Mouse (Mus musculus): ENCODE results near the gene Carmil1.

The Carmil1 gene

GRCm38 (mm10) chr13:24260751-24261591 is 19.6 kb downstream of the Carmil1 start:
- DNase-seq (ENCODE audit: low read depth in 1 of 2, low spot score in 2 of 2): no peak

GRCm38 (mm10) chr13:24257809-24258208 is 22.8 kb downstream of the Carmil1 start:
- DNase-seq (ENCODE audit: low read depth in 1 of 2, low spot score in 2 of 2): no peak

DNA sequence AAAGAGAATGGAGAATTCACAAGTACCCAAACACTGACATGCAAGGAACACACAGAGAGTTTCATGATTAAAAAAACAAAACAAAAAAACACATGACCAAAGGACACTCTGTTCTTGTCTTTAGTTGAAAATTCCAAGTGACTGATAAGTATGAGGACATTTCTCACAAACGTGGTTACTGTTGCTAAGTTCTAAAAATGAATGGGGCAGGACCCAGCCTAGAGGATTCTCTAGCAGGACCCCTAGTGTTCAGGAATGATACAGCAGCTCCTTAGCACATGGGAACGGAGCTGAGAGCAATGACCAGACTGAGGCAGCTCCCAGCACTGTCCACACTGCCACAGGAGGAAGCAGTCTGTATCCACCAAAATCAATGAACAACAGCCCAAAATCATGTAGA is 26.6 kb downstream of the Carmil1 start:
- no peak for DNase-seq (ENCODE audit: low read depth in 1 of 2, low spot score in 2 of 2)

GRCm38 (mm10) chr13:24253551-24253950 is 27.0 kb downstream of the Carmil1 start:
- no peak for DNase-seq (ENCODE audit: low read depth in 1 of 2, low spot score in 2 of 2)

- DNase-seq (ENCODE audit: low read depth in 1 of 2, low spot score in 2 of 2): no peak
Observed at GRCm38 (mm10) chr13:24251236-24251635, 29.4 kb downstream of the Carmil1 start.

GRCm38 (mm10) chr13:24247928-24248327 is 32.7 kb downstream of the Carmil1 start:
- DNase-seq (ENCODE audit: low read depth in 1 of 2, low spot score in 2 of 2): no peak

DNA sequence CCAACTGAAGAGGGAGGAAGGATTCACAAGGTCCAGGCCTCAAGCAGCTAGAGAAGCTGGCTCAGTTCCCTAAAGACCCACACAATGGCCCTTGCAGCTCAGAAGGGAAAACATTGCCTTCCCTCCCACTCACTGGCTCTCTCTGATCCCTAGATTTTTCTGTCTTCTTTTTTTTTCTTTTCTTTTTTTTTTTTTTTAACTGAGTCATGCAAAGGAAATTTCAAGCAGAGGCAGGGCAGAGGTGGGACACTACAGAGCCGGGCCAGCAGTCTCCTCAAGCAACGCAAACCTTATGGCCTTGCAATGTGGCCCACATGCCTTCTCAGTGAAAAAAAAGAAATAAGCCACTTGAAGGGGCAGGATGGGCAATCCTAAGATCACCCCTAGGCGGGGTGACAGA is 33.2 kb downstream of the Carmil1 start:
- no peak for DNase-seq (ENCODE audit: low read depth in 1 of 2, low spot score in 2 of 2)

DNA sequence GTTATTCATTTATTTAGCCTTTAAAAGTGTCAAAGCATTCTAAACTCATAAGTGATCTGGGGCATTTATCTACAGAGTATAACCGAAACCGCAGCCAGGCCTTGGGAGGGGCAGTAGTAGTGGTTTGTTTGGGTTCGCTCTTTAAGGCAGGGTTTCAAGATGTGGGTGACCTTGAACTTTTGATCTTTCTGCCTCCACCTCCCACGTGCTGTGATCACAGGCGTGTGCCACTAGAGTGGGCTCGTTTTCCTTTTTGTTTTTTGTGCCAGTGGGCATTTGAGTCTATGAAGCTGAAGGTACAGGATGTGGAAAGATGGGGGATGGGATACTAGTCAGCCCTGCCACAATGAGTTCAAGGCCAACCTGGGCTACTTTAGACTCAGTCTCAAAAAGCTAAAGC is 34.3 kb downstream of the Carmil1 start:
- no peak for DNase-seq (ENCODE audit: low read depth in 1 of 2, low spot score in 2 of 2)

DNA sequence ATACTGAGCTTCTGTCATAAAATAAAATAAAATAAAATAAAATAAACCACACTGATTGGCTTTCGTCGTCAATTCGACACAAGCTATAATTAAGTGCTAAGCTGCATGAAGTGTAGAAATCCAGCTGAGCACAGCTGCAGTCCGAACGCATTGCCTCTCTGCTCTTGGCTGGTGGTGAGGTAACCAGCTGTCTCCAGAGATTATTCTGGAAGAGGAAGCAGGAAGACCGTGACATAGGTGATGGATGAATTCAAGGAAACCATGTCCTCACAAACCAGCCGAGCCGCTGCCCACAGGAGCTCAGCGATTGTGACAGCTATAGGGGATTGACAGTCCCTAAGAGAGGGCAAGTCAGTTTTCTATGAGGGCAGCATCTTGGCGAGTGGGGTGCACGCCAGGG is 36.0 kb downstream of the Carmil1 start:
- DNase-seq (ENCODE audit: low read depth in 1 of 2, low spot score in 2 of 2): no peak

- DNase-seq (ENCODE audit: low read depth in 1 of 2, low spot score in 2 of 2): no peak
Observed at GRCm38 (mm10) chr13:24243964-24244363, 36.6 kb downstream of the Carmil1 start.

GRCm38 (mm10) chr13:24242429-24243106 is 38.0 kb downstream of the Carmil1 start:
- DNase-seq (ENCODE audit: low read depth in 1 of 2, low spot score in 2 of 2): no peak

GRCm38 (mm10) chr13:24241201-24241600 is 39.4 kb downstream of the Carmil1 start:
- no peak for DNase-seq (ENCODE audit: low read depth in 1 of 2, low spot score in 2 of 2)

DNA sequence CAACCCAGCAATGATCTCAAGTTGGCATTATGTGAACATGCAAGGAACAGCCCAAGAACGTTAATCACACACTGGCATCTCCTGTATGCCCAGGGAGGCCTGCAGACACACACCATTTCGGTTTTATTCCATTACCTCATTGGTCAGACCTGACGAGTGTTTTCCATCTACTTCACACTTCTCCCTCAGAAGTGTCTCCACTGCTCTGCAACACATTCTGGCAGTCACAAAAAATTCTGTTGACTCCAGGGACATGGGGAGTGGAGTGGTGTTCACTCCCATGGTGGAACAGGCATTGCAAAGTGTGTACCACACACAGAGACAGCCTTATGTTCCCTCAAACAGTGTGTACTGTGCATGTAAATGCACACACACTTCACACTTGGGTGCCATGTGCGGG is 40.2 kb downstream of the Carmil1 start:
- no peak for DNase-seq (ENCODE audit: low read depth in 1 of 2, low spot score in 2 of 2)

- DNase-seq (ENCODE audit: low read depth in 1 of 2, low spot score in 2 of 2): no peak
Observed at GRCm38 (mm10) chr13:24238456-24239120, 42.0 kb downstream of the Carmil1 start.

- DNase-seq (ENCODE audit: low read depth in 1 of 2, low spot score in 2 of 2): no peak
Observed at GRCm38 (mm10) chr13:24236736-24237135, 43.9 kb downstream of the Carmil1 start.

GRCm38 (mm10) chr13:24232750-24233149 is 47.8 kb downstream of the Carmil1 start:
- no peak for DNase-seq (ENCODE audit: low read depth in 1 of 2, low spot score in 2 of 2)

GRCm38 (mm10) chr13:24231746-24232483 is 48.7 kb downstream of the Carmil1 start:
- no peak for DNase-seq (ENCODE audit: low read depth in 1 of 2, low spot score in 2 of 2)

DNA sequence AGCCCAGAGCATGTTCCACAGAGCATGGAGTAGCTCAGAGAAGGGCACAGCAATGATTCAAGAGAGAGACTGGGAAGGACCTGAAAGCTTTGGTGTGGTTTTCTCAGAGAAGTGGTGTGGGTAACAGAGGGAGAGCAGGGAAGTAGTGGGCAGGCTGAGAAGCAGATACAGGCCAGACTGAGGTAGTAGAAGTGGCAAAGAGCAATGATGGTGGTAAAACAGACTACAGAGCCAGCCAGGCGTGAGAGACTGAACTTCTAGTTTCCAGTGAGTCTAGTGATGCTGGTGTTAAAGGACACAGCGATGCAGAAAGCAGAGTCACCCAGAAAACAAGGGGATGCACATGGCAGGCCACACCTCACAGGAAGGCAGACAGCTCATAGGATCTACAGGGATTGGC is 49.4 kb downstream of the Carmil1 start:
- DNase-seq (ENCODE audit: low read depth in 1 of 2, low spot score in 2 of 2): no peak

DNA sequence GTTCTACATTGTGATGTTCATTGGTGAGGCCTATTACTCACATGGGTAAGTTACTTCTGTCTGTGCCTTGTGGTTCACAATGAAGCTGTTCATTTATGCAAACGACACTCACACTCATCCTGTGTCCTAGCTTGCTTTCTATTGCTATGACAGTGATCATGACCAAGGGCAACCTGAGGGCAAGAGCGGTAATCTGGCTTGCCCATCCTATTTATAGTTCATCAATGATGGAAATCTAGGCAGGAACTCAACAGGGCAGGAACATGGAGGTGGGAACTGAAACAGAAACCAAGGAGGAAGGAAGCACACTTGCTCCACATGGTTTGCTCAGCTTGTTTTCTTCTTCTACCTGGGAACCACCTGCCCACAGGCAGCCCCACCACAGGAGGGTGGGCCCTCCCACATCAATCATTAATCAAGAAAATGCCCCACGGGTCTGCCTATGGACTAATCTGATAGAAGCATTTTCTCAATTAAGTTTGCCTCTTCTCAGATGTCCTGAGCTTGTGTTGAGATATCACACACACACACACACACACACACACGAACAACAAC is 50.0 kb downstream of the Carmil1 start:
- no peak for DNase-seq (ENCODE audit: low read depth in 1 of 2, low spot score in 2 of 2)

DNA sequence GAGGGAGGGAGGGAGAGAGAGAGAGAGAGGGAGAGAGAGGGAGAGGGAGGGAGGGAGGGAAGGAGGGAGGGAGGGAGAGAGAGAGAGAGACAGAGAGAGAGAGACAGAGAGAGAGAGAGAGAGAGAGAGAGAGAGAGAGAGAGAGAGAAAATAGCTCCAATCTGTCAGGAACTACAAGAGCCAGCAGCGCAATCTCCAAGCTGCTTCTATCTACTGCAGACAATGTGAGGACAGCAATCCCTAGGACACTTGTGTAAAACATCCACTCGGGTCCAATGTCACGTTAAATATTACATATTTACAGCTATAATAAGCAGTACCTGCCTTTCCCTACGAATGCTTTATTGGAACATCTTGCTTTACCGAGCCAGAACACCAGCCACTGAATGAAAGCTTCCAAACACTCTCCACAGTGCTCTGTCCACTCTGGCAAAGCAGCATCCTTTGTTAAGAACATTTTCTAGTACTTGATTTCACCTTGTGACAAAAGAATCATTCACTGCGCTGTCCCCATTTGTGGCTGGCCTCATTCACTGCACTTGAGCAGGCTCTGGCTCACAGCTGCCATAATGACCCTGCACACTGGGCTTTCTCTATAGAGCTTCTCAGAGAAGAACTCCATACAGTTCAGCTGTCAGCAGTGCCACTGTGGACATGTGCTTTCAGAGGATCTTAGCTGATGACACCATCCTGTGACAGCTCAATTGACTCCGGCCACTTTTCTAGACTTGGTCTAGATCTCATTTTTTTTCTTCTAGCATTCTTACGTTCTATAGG is 57.0 kb downstream of the Carmil1 start:
- no peak for DNase-seq (ENCODE audit: low read depth in 1 of 2, low spot score in 2 of 2)

Measured in monocyte, adult 2 months (primary cell).